Mouse (Mus musculus): ENCODE measurements at regions not wholly inside any gene's neighbourhood (a gene's known extent, or its start where the extent isn't known, plus 50 kb on each side); places are given as distances from the start of the nearest gene placed in this dataset.

DNA sequence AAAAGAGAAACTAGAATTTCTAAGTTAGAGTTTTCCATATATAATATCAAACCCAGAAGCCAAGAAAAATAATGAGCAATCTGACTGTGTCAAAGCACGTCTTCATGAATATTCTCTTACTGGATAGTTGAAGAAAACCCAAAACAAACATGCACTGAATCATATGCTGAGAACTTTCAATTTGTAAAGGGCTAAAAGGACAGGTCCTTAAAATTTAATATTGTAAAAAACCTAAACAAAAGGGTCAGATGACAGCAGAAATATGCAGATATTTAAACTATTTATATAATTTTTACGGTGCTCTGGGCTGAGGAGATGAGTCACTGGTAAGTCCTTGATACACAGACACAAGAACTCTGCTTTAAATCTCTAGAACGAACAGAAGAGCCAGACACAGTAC lies 356.7 kb upstream of the Runx1 start:
- ATAC-seq, result no peak

DNA sequence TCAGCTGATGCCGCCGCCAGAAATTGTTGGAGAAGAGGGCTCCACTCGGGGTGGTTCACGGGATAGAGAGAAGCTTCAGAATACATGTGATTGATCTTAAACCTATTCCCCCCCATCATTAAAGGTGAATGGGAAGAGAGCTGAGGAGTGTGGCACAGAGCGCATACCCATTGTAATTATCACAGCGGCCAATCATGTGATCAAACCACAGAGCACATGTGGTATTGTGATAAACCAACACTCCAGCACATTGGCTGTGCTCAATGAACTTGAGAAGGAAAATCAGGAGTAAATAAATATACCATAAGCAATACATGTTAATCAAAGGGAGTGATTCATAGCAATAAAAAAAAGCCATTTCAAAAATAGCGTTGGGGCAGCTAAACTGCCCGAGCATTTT lies 355.5 kb upstream of the Runx1 start:
- ATAC-seq, result no peak

DNA sequence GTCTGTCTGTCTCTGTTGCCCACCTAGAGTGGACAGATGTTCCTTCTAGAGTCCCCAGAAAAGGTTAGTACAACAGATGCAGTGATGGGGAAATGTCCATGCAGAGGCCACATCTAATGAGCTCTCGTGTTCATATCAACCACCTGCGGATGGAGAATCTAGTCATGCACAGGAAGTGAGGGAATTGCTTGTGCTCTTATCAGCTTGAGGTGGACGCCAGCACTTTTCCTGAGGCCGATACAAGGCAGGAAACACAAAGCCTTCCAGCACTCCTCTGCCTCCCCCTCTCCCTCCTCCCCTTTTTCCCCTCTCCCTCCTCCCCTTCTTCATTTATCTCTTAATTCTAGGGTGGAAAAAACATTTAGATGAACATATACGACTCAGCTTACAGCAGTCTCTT lies 354.3 kb upstream of the Runx1 start:
- ATAC-seq, result no peak

DNA sequence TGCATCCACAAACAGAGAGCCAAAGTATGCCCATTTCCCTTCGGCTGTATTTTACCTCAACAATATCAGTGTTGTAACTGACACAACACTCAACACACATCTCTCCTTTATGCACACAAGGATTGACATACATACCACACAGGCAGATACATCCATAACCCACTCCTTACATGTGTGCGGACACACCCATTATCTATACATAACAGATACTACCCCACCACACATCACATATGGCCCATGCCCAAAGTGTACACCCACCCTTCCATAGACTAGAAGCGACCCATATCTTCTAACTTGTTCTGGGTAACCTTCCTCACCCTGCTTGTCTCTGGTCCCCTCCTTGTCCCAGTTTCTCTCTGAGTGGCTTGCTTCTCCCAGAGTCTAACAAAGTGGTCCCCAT lies 340.7 kb upstream of the Runx1 start:
- no peak for ATAC-seq

DNA sequence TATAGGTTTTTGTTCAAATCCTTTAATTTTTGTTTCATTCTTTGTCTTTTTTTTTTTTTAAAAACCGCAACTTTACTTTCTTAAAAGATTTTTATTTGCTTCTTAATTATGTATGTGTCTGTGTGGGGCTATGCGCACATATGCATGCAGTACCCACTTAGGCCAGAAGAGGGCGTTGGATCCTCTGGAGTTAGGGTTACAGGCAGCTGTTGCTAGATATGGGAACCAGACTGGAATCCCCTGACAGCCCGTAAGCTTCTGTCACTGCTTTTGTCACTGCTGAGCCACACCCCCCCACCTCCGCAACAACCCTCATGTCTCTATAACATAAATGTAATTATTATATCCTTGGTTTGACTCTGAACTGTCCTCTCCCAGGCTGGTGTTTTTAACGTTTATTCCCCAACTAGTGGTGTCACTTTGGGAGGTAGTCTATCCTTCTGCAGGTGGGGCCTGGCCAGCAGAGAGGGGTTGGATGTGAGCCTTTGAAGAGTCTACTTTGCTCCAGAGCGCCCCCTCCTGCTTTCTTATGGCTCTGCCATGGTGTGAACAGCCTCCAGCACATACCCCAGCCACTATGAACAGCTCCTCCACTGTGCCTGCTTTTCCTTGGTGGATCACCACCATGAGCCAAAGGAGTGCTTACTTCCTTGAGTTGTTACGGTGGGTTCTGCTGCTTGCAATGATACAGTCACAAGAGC lies 332.7 kb upstream of the Runx1 start:
- no peak for ATAC-seq

DNA sequence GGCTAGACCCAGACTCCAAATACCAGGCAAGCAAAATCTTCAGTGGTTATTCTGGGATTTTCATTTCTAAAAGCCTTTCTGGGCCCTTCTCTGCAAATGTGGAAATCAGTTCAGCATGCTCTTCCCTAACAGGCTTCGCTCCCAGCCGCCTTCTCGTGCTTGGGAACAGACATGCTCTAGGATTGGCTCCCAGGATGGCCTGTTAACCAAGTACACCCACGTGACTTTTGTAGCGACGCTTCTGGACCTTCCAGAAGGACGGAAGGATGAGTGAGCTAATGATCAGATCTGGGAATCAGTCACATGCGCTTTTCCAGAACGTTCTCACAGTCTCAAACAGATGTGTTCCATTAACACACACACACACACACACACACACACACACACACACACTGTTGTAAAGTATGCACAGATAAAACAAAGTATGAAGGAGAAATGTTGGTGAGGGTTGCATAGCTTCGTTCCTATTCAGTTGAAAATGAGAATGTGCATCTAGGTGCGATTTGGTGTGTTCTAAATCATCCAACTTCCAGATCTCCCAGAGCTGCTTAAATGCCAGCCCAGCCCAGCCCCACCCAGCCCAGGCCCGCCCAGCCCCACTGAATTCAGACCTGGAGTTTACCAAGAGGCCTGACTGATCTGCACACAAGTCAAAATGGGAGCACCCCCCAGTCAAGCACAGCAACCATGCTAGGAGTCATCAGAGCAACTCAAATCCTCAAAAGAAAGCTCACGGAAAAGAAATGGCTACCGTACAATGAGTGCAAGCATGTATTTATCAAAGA lies 327.8 kb upstream of the Runx1 start:
- ATAC-seq, result no peak

DNA sequence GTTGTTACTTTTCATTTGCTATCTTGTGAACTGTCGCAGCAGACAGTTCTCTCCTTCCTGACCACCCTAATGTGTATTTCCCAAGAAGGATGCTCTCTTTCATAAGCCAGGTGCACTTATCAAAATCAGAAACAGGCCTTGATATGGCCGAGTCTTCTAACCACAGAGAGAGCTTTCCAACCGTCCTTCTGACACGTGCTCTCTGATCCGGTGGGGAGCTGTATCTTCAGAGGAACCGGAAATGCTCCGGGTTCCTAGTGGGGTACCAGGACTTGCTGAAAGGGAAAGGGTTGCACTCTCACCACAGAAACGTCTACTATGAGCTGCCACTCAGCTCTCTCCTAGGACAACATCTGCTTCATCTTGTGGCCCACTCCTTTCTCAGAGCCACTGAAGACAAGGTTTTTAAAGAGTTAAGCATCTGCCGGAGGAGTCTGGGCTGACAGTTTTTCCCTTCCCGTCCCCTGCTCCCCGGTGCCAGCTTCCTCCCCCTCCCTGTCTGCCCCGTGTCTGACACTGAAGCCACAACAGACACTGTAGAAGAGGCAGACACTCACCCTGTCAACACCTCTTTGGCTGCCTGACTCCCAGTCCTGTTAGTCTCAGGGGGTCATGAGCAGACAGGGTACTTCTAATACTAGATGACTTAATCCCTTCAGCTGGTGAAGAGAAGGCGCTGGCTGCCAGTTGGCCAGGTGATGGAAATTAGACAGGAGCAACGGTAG lies 327.0 kb upstream of the Runx1 start:
- peak; percentile 62 for ATAC-seq

DNA sequence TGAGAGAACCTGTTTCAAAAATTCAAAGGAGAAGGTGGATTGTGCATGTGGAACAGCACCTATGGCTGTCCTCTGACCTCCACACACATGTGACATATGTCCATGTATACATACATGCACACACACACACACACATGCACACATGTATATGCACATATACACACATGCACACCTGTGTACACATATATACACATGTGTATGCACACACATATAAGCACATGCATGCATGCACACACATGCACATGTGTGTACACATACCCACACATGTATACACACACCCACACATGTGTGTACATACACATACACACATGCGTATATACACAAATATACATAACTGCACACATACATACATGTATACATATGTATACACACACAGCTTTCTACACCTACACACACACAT lies 326.1 kb upstream of the Runx1 start:
- no peak for ATAC-seq

DNA sequence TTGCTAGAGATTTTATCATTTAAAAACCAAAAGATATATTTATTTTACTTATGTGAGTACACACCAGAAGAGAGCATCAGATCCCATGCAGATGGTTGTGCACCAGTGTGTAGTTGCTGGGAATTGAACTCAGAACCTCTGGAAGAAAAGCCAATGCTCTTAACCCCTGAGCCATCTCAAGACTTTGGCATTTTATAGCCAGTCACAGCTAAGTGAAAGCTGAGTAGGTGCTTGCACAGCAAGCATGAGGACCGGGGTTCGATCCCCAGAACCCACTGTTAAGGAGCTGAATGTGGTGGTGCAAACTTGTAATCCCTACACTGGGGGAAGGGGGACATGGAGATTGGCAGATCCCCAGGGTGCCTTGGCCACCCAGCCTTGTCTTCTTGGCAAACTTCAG lies 325.7 kb upstream of the Runx1 start:
- ATAC-seq, result no peak

DNA sequence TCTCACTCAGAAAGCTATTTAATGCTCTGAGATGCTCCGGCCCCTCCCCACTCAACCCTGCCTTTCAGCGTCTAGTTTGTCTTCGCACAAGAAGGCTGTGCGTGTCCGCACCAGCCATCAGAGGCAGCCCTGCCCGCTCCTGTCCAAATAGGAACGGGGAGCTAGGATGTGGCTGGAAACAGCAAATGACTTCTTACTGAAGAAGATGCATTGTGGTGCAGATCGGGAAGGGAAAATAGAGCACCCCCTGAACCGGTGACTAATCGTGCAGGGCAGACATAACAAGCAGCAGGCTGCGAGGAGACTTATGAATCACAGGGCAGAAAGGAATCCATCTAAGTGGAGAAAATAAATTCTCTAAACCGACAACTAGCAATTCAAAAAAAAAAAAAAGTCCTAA lies 324.5 kb upstream of the Runx1 start:
- no peak for ATAC-seq

DNA sequence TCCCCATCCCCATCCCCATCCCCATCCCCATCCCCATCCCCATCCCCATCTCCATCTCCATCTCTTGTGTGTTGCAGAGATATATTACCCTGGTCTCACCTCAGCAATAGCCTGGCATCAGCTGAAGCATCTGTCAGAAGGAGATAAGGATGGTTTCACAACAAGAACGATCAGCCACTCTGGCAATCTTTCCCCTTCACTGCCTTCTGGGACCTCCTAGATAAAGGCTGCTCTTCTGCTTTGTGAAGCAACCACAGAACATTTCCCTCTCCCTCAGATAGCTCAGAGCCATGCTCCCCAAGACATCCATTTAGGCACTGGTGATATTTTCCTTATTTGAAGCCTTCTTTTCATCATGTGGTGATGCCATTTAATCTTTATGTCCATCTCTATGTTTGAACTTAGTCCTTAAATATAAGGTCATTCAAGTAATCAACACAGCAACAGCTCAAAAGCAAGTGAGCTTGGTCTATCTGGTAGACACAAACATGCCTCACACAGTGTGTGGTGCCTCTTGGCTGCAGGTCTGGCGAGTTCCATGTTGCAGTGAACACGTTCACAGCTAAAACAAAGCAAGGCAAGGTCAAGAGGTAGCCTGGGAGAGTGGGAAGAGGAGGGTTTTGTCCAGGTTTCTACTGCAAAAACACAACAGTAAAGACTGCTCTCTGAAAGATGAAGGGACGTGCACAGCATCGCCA lies 321.7 kb upstream of the Runx1 start:
- no peak for ATAC-seq

DNA sequence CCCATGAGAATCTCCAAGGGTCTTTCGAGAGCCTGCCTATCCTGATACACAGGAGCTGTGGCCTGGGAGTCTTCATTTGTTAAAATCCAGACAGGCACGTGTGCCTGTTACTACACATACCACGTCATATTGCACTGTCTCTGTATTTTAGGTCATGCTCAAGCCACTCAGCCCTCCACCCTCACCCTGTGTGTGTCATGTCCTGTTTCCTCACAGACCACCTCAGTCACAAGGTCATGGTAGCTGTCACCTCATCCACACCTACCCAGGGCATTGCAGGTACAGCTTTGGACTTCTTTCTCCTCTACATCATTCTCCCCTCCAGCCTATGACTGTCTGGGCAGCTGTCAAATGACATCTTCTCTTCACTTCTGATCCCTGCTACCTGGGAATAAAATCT lies 320.9 kb upstream of the Runx1 start:
- ATAC-seq, result no peak

DNA sequence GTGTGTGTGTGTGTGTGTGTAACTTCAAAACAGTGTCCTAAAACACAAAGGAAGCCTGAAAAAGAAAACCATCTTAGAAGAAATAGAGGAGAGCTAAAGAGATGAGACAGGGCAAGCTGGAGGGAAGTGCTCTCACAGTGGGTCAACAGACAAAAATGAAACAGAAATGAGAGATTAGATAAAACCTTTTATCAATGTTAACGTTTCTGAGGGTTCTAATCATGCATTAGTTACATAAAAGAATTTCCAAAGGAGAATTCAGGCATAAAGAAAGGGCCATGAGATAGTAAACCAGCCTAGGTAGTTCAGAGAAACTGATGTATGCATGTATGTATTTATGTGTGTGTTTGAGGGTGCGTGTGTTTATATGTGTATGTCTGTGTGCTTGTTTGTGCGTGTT lies 319.7 kb upstream of the Runx1 start:
- ATAC-seq, result no peak

DNA sequence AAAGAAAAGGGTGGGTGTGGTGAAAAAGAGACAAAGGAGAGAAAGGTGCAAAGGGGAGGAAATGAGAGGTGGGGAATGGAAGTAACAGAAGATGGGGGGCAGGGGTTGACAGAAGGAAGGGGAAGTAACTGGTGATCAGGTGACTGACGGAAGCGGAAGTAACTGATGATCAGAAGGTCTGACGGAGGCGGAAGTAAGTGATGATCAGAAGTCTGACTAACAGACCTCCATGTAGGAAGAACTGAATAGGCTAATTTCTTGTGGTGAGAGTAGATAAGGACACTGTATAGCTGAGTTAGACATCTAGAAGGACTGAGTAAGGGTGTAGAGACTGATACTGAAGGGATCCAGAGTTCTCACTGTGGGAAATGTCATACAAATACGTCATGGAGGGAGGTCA lies 318.1 kb upstream of the Runx1 start:
- no peak for ATAC-seq

DNA sequence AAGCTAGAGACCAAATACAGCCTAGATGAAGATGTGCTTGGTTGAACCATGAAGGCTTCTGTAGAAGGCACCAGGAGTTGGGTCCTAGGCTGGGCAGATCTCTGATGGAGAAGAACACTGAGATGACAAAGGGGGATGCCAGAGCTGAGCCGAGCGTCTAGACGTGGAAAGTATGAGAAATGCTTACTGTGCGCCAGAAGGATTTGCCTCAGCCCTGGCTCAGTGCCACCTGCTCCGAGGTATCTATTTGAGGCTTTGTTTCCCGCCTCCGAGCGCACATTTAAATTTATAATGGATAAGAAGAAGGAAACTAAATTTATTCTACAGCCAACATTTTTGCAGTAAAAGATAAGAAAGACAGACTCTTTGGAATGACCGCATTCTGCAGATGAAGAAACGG lies 317.2 kb upstream of the Runx1 start:
- no peak for ATAC-seq

DNA sequence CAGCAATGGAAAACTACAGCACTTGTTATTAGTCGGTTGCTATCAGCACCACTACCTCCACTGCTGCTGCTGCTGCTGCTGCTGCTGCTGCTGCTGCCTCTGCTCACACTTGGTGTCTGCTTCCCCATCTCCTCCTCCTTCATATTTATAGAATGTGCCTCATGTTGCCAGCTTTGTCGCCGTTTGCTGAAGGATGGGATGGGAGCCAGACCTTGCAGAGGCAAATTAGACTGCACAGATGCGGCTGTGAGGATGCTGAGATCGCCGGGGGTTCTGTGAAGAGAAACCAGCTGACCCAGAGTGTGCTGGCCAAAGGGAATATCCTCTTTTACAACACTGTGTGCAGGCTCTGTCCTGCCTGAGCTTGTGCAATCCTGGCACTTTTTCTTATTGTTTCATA lies 316.0 kb upstream of the Runx1 start:
- ATAC-seq, result no peak

DNA sequence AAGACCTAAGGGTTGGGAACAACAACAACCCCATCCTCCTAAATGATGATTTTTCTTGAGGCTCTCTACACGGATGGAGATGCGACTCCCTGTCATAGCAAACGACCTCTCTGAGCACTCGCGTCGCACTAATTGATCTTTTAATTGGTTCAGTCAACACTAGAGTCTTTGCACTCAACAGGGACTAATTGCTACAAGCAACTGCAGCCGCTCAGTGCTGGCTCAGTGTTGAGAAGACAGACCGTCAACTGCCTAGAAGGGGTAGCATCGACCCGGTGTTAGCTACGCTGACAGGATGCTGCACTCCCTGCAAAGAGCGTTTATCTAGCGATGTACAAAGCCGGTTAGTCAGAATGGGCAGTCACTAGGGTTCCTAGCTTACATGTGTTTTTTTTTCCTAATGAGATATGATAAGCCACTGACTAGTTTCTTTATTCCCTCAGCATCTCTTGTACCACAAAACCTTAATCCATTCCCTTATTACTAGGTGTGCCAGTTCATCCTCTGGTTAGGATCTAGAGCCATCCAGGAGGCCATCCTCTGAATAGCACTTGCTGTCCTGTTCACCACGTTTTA lies 314.7 kb upstream of the Runx1 start:
- no peak for ATAC-seq

DNA sequence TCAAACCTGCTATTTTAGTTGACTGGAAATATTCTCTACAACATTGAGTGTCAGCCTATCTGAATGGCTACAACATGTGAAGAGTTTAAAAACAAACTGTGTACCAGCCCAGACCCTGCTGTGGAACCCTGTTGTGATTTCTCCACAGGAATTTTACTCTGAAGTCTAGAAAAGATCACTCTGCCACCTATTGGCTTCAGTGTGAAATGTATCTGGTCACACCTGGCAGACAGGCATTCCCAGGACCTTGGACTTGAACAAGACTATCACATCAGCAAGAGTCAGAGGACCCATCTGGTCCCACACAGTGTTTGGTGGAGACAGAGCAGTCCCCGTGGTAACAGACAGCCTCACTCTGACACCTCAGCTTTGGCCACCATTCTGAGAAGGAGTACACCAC lies 311.3 kb upstream of the Runx1 start:
- no peak for ATAC-seq

DNA sequence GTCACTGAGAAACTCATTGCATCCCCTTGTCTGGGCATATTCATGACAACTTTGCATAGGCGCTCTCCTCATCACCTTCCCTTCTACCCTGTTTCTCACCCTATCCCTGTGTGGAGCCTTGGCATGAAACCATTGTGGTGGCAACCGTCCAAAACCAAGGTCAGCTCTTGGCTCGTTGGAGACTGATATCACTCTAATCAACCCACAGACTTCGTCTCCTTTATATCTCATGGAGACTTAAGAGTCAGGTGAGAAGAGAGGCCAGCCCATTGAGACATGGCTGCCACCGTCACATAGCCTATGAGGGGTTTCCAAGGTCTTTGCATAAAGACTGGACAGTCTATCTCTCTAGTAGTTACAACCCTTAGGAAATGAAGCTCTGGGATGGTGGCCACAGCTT lies 305.5 kb upstream of the Runx1 start:
- no peak for ATAC-seq

DNA sequence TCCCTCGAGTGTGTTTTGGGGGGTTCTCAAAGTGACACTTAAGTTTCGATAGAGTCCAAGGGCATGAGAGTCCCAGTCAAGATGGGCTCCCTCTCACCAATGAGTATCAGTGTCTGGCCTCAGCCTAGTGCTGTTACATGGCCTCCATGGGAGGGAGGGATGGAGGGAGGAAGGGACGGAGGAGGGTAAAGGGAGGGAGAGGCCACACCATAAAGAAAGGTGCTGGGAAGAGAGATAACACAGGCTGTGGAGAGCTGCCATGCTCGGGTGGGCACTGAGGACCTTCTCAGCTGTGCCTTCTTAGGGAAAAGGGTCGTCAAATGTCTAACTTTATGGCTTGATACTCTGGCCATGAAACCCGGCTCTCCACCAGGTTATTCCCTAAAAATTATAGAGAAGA lies 304.7 kb upstream of the Runx1 start:
- ATAC-seq, result no peak

DNA sequence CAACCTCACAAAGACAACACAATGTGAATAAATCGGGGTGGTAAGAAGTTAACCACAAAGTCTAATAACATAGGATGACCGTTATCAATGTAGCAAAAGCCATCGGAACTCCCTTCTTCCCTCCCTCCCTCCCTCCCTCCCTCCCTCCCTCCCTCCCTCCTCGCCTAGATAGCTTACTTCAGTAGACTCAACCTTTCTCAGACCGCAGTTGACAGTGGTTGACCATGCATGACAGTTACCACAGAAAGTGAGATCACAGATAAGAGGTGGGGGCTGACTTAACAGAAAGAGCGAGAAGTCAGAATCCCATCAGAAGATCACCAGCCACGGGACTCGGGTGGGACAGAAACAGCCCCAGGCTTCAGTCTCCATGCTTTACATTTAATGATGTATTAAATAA lies 297.8 kb upstream of the Runx1 start:
- ATAC-seq, result no peak

DNA sequence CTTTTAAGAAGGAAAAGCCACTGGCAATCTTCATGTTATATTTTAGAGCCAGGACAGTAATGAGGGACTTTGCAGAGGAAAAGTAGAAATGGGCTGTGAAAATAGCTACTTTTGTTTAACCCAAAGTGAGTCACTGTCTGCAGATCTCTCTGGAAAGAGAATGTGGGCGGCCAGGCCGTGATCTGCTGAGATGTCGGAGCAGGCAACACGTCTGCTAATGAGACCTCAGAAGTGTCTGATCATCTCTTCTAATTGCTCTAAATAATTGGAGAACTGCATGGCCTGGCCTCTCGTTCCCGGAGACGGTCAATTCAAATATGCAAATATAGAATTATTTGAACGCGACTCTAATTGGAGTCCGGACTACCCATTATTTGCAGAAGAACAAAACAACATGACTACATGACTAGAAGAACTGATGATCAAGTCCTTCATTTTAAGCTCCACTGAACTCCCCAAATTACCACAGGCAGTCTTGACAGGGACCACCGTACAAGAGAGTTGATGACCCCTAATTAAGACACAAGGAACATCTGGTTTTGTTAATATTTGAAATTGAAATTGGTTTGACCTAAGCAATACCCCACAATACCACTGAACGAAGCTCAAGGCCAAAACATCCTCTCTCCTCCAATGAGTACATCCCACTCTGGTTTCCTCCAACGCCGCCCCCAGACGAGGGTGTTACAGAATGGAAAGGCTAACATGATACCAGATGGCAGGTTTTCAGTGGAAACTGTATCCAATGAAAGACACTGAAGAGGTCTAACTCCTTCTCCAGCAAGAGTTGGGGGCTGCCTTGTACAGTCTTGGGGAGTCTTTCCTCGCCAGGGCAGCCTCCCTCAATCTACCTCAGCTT lies 290.4 kb upstream of the Runx1 start:
- no peak for ATAC-seq

All from CD4-positive, CD25-positive, alpha-beta regulatory T cell, adult 4 months (primary cell).